Mouse (Mus musculus) CH12.LX (cell line): ENCODE measurements around the gene Clec2l.

ENCODE experiments used
- BHLHE40 ChIP-seq: IDR thresholded peaks from 2 replicates; pipeline ENCODE4 v1.6.1; 2011; ENCODE audit warnings: mild to moderate bottlenecking, low read depth, low read length, improper control_type of control experiment
- CHD1 ChIP-seq: IDR thresholded peaks from 2 replicates; pipeline ENCODE4 v1.6.1; 2012; ENCODE audit warnings: low read depth, low read length, improper control_type of control experiment, inconsistent platforms
- CTCF ChIP-seq, 2 experiments: IDR thresholded peaks in 1 of 2; conservative IDR thresholded peaks in 1 of 2; 2 replicates each; pipeline ENCODE4 v1.5.1; 2011 to 2012; ENCODE audit warnings: low read depth in 2 of 2, low read length in 2 of 2, improper control_type of control experiment in 1 of 2, inconsistent platforms in 1 of 2, mild to moderate bottlenecking in 1 of 2, moderate library complexity in 1 of 2
- EP300 ChIP-seq: IDR thresholded peaks from 2 replicates; pipeline ENCODE4 v1.6.1; 2011; ENCODE audit warnings: low read length, improper control_type of control experiment
- MAFK ChIP-seq: IDR thresholded peaks from 2 replicates; pipeline ENCODE4 v1.6.1; 2011; ENCODE audit warnings: low read length, improper control_type of control experiment; ENCODE audit not compliant: insufficient replicate concordance
- MAX ChIP-seq: IDR thresholded peaks from 2 replicates; pipeline ENCODE4 v1.6.1; 2011; ENCODE audit warnings: low read length, improper control_type of control experiment
- NELFE ChIP-seq: IDR thresholded peaks from 2 replicates; pipeline ENCODE4 v1.6.1; 2011; ENCODE audit warnings: low read depth, low read length, improper control_type of control experiment
- POLR2A ChIP-seq: IDR thresholded peaks from 2 replicates; pipeline ENCODE4 v1.6.1; 2011; ENCODE audit warnings: low read depth, mild to moderate bottlenecking, improper control_type of control experiment, low read length
- SIN3A ChIP-seq: IDR thresholded peaks from 2 replicates; pipeline ENCODE4 v1.6.1; 2012; ENCODE audit warnings: low read length, improper control_type of control experiment, inconsistent platforms
- SMC3 ChIP-seq: IDR thresholded peaks from 2 replicates; pipeline ENCODE4 v1.6.1; 2011; ENCODE audit warnings: low read depth, low read length, improper control_type of control experiment
- UBTF ChIP-seq: IDR thresholded peaks from 2 replicates; pipeline ENCODE4 v1.6.1; 2012; ENCODE audit warnings: low read depth, mild to moderate bottlenecking, inconsistent platforms, low read length, improper control_type of control experiment, moderate library complexity
- USF1 ChIP-seq: IDR thresholded peaks from 2 replicates; pipeline ENCODE4 v1.6.1; 2014; ENCODE audit warnings: low read depth, mild to moderate bottlenecking, inconsistent platforms, low read length, improper control_type of control experiment
- ZMIZ1 ChIP-seq: IDR thresholded peaks from 2 replicates; pipeline ENCODE4 v1.6.1; 2012; ENCODE audit warnings: low read depth, mild to moderate bottlenecking, inconsistent platforms, low read length, improper control_type of control experiment
- ZNF384 ChIP-seq: IDR thresholded peaks from 2 replicates; pipeline ENCODE4 v1.6.1; 2012; ENCODE audit warnings: low read depth, low read length, improper control_type of control experiment, inconsistent platforms

DNA sequence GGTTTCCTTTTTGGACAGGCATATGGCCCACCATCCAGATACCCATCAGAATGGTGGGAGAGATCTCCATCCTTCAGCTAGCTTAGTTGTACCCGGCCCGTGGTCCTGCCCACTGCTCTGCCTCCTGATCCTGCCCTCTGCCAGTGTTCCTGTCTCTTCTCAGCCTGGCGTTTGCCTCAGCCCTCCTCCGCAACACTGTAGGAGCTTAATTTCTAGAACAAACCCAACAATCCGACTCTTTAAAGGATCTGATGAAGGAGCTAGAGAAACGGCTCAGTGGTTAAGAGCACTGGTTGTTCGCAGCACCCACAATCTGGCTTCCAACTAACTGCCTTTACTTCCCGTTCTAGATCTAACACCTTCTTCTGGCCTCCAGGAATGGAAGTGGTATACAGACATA is 28.4 kb upstream of the Clec2l start:
- TF ChIP-seq USF1 (no peak), EP300 (no peak), POLR2A (no peak), MAX (no peak), CTCF (conservative IDR thresholded peaks at IDR 0.05 in 1 of 2, IDR thresholded peaks at IDR 0.05 in 1 of 2; ENCODE audit: low read depth in 2 of 2, low read length in 2 of 2) (no peak), NELFE (no peak), SIN3A (no peak), SMC3 (no peak), BHLHE40 (no peak), ZNF384 (no peak), CHD1 (no peak), MAFK (no peak), ZMIZ1 (no peak), UBTF (no peak)
